Comparison of ENCODE assay signal across 28 mouse cellular contexts in the genomic region with DNA sequence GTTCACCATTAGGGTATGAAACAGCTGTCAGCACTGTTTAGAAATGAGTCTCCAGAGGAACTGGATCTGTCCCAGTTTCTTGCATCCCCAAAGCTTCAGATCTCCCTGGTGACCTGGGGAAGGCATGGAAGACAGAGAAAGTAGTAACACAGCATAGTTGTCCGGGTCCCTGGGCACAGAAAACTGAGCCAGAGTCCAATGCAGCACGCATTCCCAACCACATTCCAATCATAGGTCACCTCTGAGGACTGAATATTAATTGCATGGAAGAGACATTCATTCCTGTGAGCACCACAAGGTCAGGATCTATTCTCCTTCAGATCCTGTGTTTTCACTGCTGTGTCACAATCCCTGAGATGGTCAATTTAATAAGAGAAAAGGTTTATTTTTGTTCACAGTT.
DNase-seq lines count a peak whose midpoint lies in the region; ATAC-seq and TF ChIP-seq lines count a peak whose summit lies in the region.
"Had no signal": no experiment of that assay in that cellular context is flagged by ENCODE, and none has a peak within 500 bp of the region (broad histone marks: within the 10 kb centered on the region; RNA-seq: fewer than 3 reads in every experiment).

No protein-coding gene starts in this region.

- H3K4me1 ChIP-seq in heart, adult 2 months (ENCODE audit: control insufficient read depth, insufficient read depth, low read length): peaks cover 6% of the 10 kb centered on the region
- peaks cover 9% of the 10 kb centered on the region for H3K4me1 ChIP-seq in heart, embryonic 15.5 days (replicated peaks)
- no peaks in the 10 kb centered on the region; the same call in 1 of the 2 replicates for H3K4me1 ChIP-seq in limb, embryonic 14.5 days (ENCODE audit: control insufficient read depth, insufficient read depth, low read length)
- H3K4me1 ChIP-seq in limb, embryonic 10.5 days: peaks cover 4% of the 10 kb centered on the region; the same call in 1 of the 2 replicates
- H3K4me1 ChIP-seq: embryonic facial prominence, embryonic 13.5 days; forebrain, embryonic 12.5 days; midbrain, embryonic 12.5 days; neural tube, embryonic 15.5 days had no signal

- no peak overlapping the region for H3K4me3 ChIP-seq in heart, adult 2 months
- no peak overlapping the region for H3K4me3 ChIP-seq in heart, embryonic 15.5 days
- H3K4me3 ChIP-seq in limb, embryonic 14.5 days (replicated peaks; ENCODE audit: low read length): no peak overlapping the region
- no peak overlapping the region for H3K4me3 ChIP-seq in limb, embryonic 10.5 days
- H3K4me3 ChIP-seq in left cerebral cortex, adult 2 months: no peak overlapping the region
- H3K4me3 ChIP-seq: embryonic facial prominence, embryonic 13.5 days; erythroblast, embryonic 14.5 days; forebrain, embryonic 12.5 days; limb, embryonic 15.5 days; midbrain, embryonic 12.5 days; neural tube, embryonic 15.5 days had no signal

- no peak for TF ChIP-seq EP300 in heart, adult 2 months (IDR thresholded peaks at IDR 0.05; ENCODE audit: insufficient read depth, low read depth, low read length)

- intact Hi-C loops in heart, adult 2 months (cut with DNase I): loop anchor here (2.0 to 5.0 kb wide), 2 partner anchors 100 to 228 kb away; no protein-coding TSS in a partner anchor
- intact Hi-C loops in heart, postnatal 25 days (cut with DNase I): loop anchor here (5.0 kb wide), 2 partner anchors 98 to 228 kb away; no protein-coding TSS in a partner anchor
- intact Hi-C loops in left cerebral cortex, adult 2 months (cut with DNase I): no loop called here

- TF ChIP-seq POLR2A in heart, adult 2 months (IDR thresholded peaks at IDR 0.05; ENCODE audit: insufficient read depth, low read depth, low read length): no peak
- no peak for TF ChIP-seq POLR2A in limb, embryonic 14.5 days (IDR thresholded peaks at IDR 0.05; ENCODE audit: borderline replicate concordance, extremely low read depth, insufficient read depth, insufficient read length)

- H3K9me3 ChIP-seq in heart, embryonic 15.5 days (replicated peaks): no peaks in the 10 kb centered on the region
- no peaks in the 10 kb centered on the region for H3K9me3 ChIP-seq in limb, embryonic 14.5 days (ENCODE audit: control insufficient read depth, low read length)
- no peaks in the 10 kb centered on the region for H3K9me3 ChIP-seq in limb, embryonic 10.5 days (replicated peaks)
- H3K9me3 ChIP-seq: embryonic facial prominence, embryonic 13.5 days; forebrain, embryonic 12.5 days; limb, embryonic 15.5 days; midbrain, embryonic 12.5 days; neural tube, embryonic 15.5 days had no signal

- no peak overlapping the region for H3K4me2 ChIP-seq in heart, embryonic 15.5 days
- H3K4me2 ChIP-seq in limb, embryonic 14.5 days (replicated peaks; ENCODE audit: low read depth, low read length, severe bottlenecking): no peak overlapping the region
- H3K4me2 ChIP-seq: embryonic facial prominence, embryonic 13.5 days; forebrain, embryonic 12.5 days; limb, embryonic 15.5 days; lung, embryonic 14.5 days; midbrain, embryonic 12.5 days; neural tube, embryonic 15.5 days had no signal

- H3K27me3 ChIP-seq in heart, adult 2 months (ENCODE audit: control insufficient read depth, insufficient read depth, low read length): no peaks in the 10 kb centered on the region
- H3K27me3 ChIP-seq in heart, embryonic 15.5 days: no peaks in the 10 kb centered on the region
- no peaks in the 10 kb centered on the region for H3K27me3 ChIP-seq in limb, embryonic 14.5 days (ENCODE audit: control insufficient read depth, insufficient read depth, low read length)
- H3K27me3 ChIP-seq in limb, embryonic 10.5 days (ENCODE audit: low read depth, poor library complexity, severe bottlenecking): no peaks in the 10 kb centered on the region
- H3K27me3 ChIP-seq: embryonic facial prominence, embryonic 13.5 days; forebrain, embryonic 12.5 days; limb, embryonic 15.5 days; midbrain, embryonic 12.5 days; neural tube, embryonic 15.5 days; Patski had no signal

- H3K27ac ChIP-seq in heart, adult 2 months: peak overlapping the region; percentile 82
- peak overlapping the region; percentile 70 for H3K27ac ChIP-seq in heart, embryonic 15.5 days
- H3K27ac ChIP-seq in limb, embryonic 14.5 days (replicated peaks; ENCODE audit: low read depth, low read length): 0 out of 2 replicates have a peak overlapping the region, but pooled peaks have one; percentile 19
- no peak overlapping the region for H3K27ac ChIP-seq in limb, embryonic 10.5 days
- H3K27ac ChIP-seq in left cerebral cortex, adult 2 months: no peak overlapping the region
- H3K27ac ChIP-seq: embryonic facial prominence, embryonic 13.5 days; forebrain, embryonic 12.5 days; hindbrain, postnatal 0 days; limb, embryonic 15.5 days; liver, embryonic 14.5 days; midbrain, embryonic 12.5 days; neural tube, embryonic 15.5 days; stomach, postnatal 0 days had no signal

- no peak for ATAC-seq in heart, embryonic 15.5 days (replicated peaks; ENCODE audit: insufficient number of reproducible peaks, insufficient read depth, low FRiP score, low read depth)
- no peak for ATAC-seq in limb, embryonic 14.5 days (ENCODE audit: low FRiP score, low read depth)
- ATAC-seq: CD4-positive, CD25-positive, alpha-beta regulatory T cell, adult 4 months; hindbrain, postnatal 0 days; intestine, postnatal 0 days; Patski had no signal

- no peak for DNase-seq in heart, adult 2 months
- no peak for DNase-seq in heart, adult 8-10 months (ENCODE audit: low spot score)
- no peak for DNase-seq in heart, postnatal 25 days (ENCODE audit: low spot score)
- DNase-seq in limb, embryonic 14.5 days (ENCODE audit: low spot score): no peak
- no peak for DNase-seq in limb, embryonic 10.5 days (ENCODE audit: low spot score)
- DNase-seq in left cerebral cortex, adult 2 months (ENCODE audit: extremely low spot score in 1 of 2, low spot score in 2 of 2): no peak
- DNase-seq: adrenal gland, adult 8-10 months; cerebellum, adult 8-10 months; cerebellum, postnatal 36 days; embryo, embryonic 11 days; kidney, postnatal 4 days; lung, embryonic 14.5 days; right cerebral cortex, adult 18-20 months; thymus, adult 2 months; thymus, postnatal 4 days had no signal

- H3K36me3 ChIP-seq in heart, adult 2 months (ENCODE audit: control insufficient read depth, insufficient read depth, low read length): peaks cover 10% of the 10 kb centered on the region
- H3K36me3 ChIP-seq in heart, embryonic 15.5 days: no peaks in the 10 kb centered on the region
- H3K36me3 ChIP-seq in limb, embryonic 14.5 days (ENCODE audit: control insufficient read depth, insufficient read depth, low read length): no peaks in the 10 kb centered on the region
- H3K36me3 ChIP-seq in limb, embryonic 10.5 days: no peaks in the 10 kb centered on the region
- H3K36me3 ChIP-seq: embryonic facial prominence, embryonic 13.5 days; forebrain, embryonic 12.5 days; limb, embryonic 15.5 days; midbrain, embryonic 12.5 days; neural tube, embryonic 15.5 days had no signal

- no peaks in the 10 kb centered on the region for H3K79me2 ChIP-seq in heart, adult 2 months (replicated peaks; ENCODE audit: control insufficient read depth, insufficient read depth, low read length)

- TF ChIP-seq CTCF in heart, adult 2 months (IDR thresholded peaks at IDR 0.05): no peak
- TF ChIP-seq CTCF in left cerebral cortex, adult 2 months (IDR thresholded peaks at IDR 0.05): no peak

- H3K9ac ChIP-seq in heart, adult 2 months (ENCODE audit: low read depth, low read length): no peak overlapping the region
- no peak overlapping the region for H3K9ac ChIP-seq in heart, embryonic 15.5 days
- no peak overlapping the region for H3K9ac ChIP-seq in limb, embryonic 14.5 days (ENCODE audit: low read depth, low read length, severe bottlenecking)
- H3K9ac ChIP-seq: embryonic facial prominence, embryonic 13.5 days; forebrain, embryonic 12.5 days; limb, embryonic 15.5 days; liver, embryonic 14.5 days; lung, embryonic 14.5 days; midbrain, embryonic 12.5 days; neural tube, embryonic 15.5 days had no signal

- 41% methylated on average over 2 of the region's 2 CpGs for WGBS in heart, adult 2 months
- WGBS in heart, embryonic 15.5 days: 28% methylated on average over 2 of the region's 2 CpGs
- WGBS in limb, embryonic 14.5 days: 74% methylated on average over 2 of the region's 2 CpGs
- 84% methylated on average over 2 of the region's 2 CpGs for WGBS in limb, embryonic 10.5 days

Comparison
In these comparisons a context has a peak if more than half of its experiments do, and no peak if none do; other contexts are left out.
1. H3K27ac ChIP-seq: peak in heart, adult 2 months (single experiment), heart, embryonic 15.5 days (single experiment) and limb, embryonic 14.5 days (single experiment); none in limb, embryonic 10.5 days (single experiment) and left cerebral cortex, adult 2 months (single experiment).